Mouse (Mus musculus) cortical plate, adult 2 months (tissue): ENCODE measurements at regions not wholly inside any gene's neighbourhood (a gene's known extent, or its start where the extent isn't known, plus 50 kb on each side); places are given as distances from the start of the nearest gene placed in this dataset.

Experiments used
- H3K27ac ChIP-seq: fragments of 200-500 bp; 2 replicates; pipeline ENCODE4 v1.5.1; 2012; ENCODE audit warnings: low read length, control low read depth, inconsistent platforms; ENCODE audit not compliant: insufficient read depth
- H3K4me1 ChIP-seq: fragments of 200-500 bp; 2 replicates; pipeline ENCODE4 v1.6.1; 2011; ENCODE audit warnings: low read length; ENCODE audit not compliant: control insufficient read depth, insufficient read depth
- H3K4me3 ChIP-seq: fragments of 200-500 bp; 2 replicates; pipeline ENCODE4 v1.5.1; 2011; ENCODE audit warnings: mild to moderate bottlenecking, low read length, control low read depth; ENCODE audit not compliant: insufficient read depth
- CTCF ChIP-seq: fragments of 200-500 bp; IDR thresholded peaks from 2 replicates; pipeline ENCODE4 v1.5.1; 2011; ENCODE audit warnings: mild to moderate bottlenecking, control low read depth, low read length; ENCODE audit not compliant: insufficient read depth; ENCODE audit errors: extremely low read depth
- POLR2A ChIP-seq: fragments of 200-500 bp; IDR thresholded peaks from 2 replicates; pipeline ENCODE4 v1.6.1; 2011; ENCODE audit warnings: mild to moderate bottlenecking, low read length, control low read depth; ENCODE audit not compliant: insufficient read depth; ENCODE audit errors: extremely low read depth

- TF ChIP-seq POLR2A (no peak), CTCF (no peak)
- Histone ChIP-seq H3K27ac (no peak overlapping the region), H3K4me3 (no peak overlapping the region), H3K4me1 (no peaks in the 10 kb centered on the region)
Observed at GRCm38 (mm10) chr12:9655794-9656193, 85.9 kb downstream of the Osr1 start.

GRCm38 (mm10) chr12:9656324-9656723, 86.4 kb downstream of the Osr1 start:
- Histone ChIP-seq H3K4me1 (no peaks in the 10 kb centered on the region), H3K27ac (no peak overlapping the region), H3K4me3 (no peak overlapping the region)
- TF ChIP-seq CTCF (no peak), POLR2A (no peak)

GRCm38 (mm10) chr12:9657199-9657766, 87.4 kb downstream of the Osr1 start:
- TF ChIP-seq POLR2A: no peak
- no peak for TF ChIP-seq CTCF
- Histone ChIP-seq H3K4me1 (no peaks in the 10 kb centered on the region), H3K4me3 (no peak overlapping the region), H3K27ac (no peak overlapping the region)

DNA sequence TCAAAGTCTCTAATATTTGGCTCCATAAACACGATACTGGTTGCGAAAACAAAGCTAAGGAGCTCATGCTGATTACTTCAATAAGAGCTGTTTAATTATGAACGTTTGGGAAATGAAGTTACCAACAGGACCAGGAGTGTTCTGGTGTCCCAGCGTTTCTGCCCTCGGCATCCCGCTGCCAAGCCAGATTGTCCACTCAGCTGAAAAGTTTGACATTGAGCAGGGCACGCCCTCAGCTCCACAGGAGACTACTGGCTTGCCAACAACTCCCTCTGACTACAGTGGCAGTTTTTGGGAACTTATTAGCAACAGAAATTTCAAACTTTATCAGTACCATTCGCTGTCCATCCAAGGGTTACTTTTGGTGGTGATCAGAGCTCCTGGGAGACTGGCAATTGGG, 87.9 kb downstream of the Osr1 start:
- no peak overlapping the region for H3K4me3 ChIP-seq
- TF ChIP-seq POLR2A (no peak), CTCF (no peak)
- H3K27ac ChIP-seq: no peak overlapping the region
- no peaks in the 10 kb centered on the region for H3K4me1 ChIP-seq

- Histone ChIP-seq H3K27ac (no peak overlapping the region), H3K4me3 (no peak overlapping the region), H3K4me1 (no peaks in the 10 kb centered on the region)
- TF ChIP-seq POLR2A (no peak), CTCF (no peak)
Observed at GRCm38 (mm10) chr12:9660299-9660698, 90.4 kb downstream of the Osr1 start.

DNA sequence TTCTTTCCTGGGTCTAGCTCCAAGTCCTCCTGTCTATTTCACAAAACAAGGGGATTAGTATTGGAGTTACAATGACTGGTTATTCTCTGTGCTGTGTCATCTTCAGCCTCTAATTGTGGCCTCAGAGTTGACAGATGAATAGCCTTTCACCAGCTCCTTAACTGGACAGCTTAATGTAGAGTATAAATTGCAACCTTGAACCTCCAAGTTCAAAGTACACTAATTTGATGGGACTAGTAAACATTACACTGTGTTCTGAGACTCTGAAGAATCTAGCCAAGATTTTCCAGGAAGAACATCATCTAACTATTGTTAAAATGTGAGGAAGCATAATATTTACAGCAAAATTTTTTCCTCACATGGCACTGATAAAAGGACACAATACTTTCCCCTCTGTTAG, 118.9 kb downstream of the Osr1 start:
- no peak overlapping the region for H3K27ac ChIP-seq
- H3K4me1 ChIP-seq: no peaks in the 10 kb centered on the region
- TF ChIP-seq POLR2A (no peak), CTCF (no peak)
- no peak overlapping the region for H3K4me3 ChIP-seq

DNA sequence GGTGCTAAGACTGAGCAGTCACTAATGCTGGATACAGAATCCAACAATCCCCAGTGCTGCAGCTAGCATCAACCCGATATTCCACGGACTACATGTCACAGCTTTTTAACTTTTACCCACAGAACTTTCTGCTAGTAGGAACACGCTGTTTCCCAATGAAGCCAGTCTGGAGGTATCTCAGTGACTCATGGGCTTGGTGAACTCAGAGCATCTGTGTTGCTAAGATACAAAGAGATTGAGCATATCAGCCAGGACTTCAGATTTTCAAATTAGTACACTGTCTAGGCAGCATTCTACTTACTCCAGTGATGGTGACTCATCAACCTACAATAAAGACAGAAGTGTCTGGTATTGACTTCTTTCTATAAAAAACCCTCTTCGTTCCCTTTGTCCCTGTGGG, 119.6 kb downstream of the Osr1 start:
- no peak overlapping the region for H3K4me3 ChIP-seq
- TF ChIP-seq POLR2A: no peak
- TF ChIP-seq CTCF: no peak
- H3K27ac ChIP-seq: no peak overlapping the region
- no peaks in the 10 kb centered on the region for H3K4me1 ChIP-seq

GRCm38 (mm10) chr12:9732921-9733320, 163.0 kb downstream of the Osr1 start:
- no peak overlapping the region for H3K27ac ChIP-seq
- H3K4me1 ChIP-seq: no peaks in the 10 kb centered on the region
- H3K4me3 ChIP-seq: no peak overlapping the region
- TF ChIP-seq CTCF: no peak
- TF ChIP-seq POLR2A: no peak

- Histone ChIP-seq H3K27ac (no peak overlapping the region), H3K4me1 (no peaks in the 10 kb centered on the region), H3K4me3 (no peak overlapping the region)
- TF ChIP-seq CTCF: no peak
- no peak for TF ChIP-seq POLR2A
Observed at GRCm38 (mm10) chr12:9744709-9745395, 174.9 kb downstream of the Osr1 start.
